18 mouse cellular contexts compared by ENCODE assay signal in the genomic region with DNA sequence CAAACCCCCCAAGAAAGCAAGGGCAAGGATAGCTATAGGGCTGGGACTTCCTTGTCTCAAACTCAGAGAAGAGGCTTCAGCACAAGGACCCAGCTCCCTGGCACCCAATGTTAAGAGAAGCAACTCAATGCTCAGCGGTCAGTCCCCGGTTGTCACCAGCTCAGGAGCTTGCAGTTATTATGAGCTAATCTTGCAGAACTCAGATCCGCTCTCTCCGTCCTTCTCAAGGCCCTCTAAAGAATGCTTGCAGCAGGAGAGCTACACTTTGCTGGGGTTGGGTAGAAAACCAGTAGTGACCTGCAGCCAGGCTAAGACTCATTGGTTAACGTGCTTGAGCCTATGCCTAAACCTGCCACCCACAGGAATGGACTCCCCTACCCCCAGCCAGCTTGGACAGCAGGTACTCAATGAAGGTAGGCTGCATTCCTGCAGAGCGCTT.
A peak's percentile ranks its signal among the peaks of the same experiment; 100 is the strongest.
DNase-seq lines count a peak whose midpoint lies in the region; ATAC-seq and TF ChIP-seq lines count a peak whose summit lies in the region.
"Had no signal": no experiment of that assay in that cellular context is flagged by ENCODE, and none has a peak within 500 bp of the region (broad histone marks: within the 10 kb centered on the region; RNA-seq: fewer than 3 reads in every experiment).

No protein-coding gene starts in this region.

- no peak for DNase-seq in forebrain, embryonic 10.5 days (ENCODE audit: extremely low spot score, low spot score)
- DNase-seq in midbrain, embryonic 10.5 days (ENCODE audit: low spot score), result no peak
- no peak for DNase-seq in midbrain, postnatal 0 days (ENCODE audit: low spot score)
- DNase-seq in lung, postnatal 0 days (ENCODE audit: low spot score), result no peak
- DNase-seq in left cerebral cortex, adult 9 months (ENCODE audit: low spot score in 2 of 2), result no peak
- DNase-seq: adrenal gland, adult 8-10 months; heart, postnatal 14 days; right cerebral cortex, postnatal 25 days; thymus, postnatal 14 days had no signal

- no peak for TF ChIP-seq CTCF in cortical plate, adult 2 months (IDR thresholded peaks at IDR 0.05; ENCODE audit: extremely low read depth, insufficient read depth, low read length)
- no peak for TF ChIP-seq CTCF in midbrain, postnatal 0 days (IDR thresholded peaks at IDR 0.05)
- no peak for TF ChIP-seq CTCF in lung, postnatal 0 days (IDR thresholded peaks at IDR 0.05)

- no peak overlapping the region for H3K4me2 ChIP-seq in forebrain, embryonic 15.5 days (replicated peaks)
- H3K4me2 ChIP-seq in midbrain, embryonic 13.5 days (replicated peaks), result no peak overlapping the region
- peak overlapping the region; percentile 33; the same call in 1 of the 2 replicates for H3K4me2 ChIP-seq in midbrain, postnatal 0 days (ENCODE audit: low read depth, low read length, poor library complexity, severe bottlenecking)
- no peak overlapping the region for H3K4me2 ChIP-seq in lung, postnatal 0 days (replicated peaks; ENCODE audit: low read depth, low read length)
- H3K4me2 ChIP-seq: embryonic facial prominence, embryonic 15.5 days; heart, embryonic 11.5 days; intestine, embryonic 15.5 days; limb, embryonic 13.5 days had no signal

- H3K27me3 ChIP-seq in forebrain, embryonic 15.5 days, result no peaks in the 10 kb centered on the region
- H3K27me3 ChIP-seq in forebrain, embryonic 10.5 days (ENCODE audit: poor library complexity, severe bottlenecking), result 0 out of 2 replicates have a peak, but pooled peaks cover 3% of the 10 kb centered on the region
- peaks cover 12% of the 10 kb centered on the region; the same call in 1 of the 2 replicates for H3K27me3 ChIP-seq in midbrain, embryonic 10.5 days (ENCODE audit: low read depth, poor library complexity, severe bottlenecking)
- no peaks in the 10 kb centered on the region for H3K27me3 ChIP-seq in midbrain, embryonic 13.5 days
- H3K27me3 ChIP-seq in midbrain, postnatal 0 days (ENCODE audit: insufficient read depth, low read length), result no peaks in the 10 kb centered on the region
- no peaks in the 10 kb centered on the region for H3K27me3 ChIP-seq in lung, postnatal 0 days (replicated peaks; ENCODE audit: insufficient read depth, low read length)
- H3K27me3 ChIP-seq: embryonic facial prominence, embryonic 15.5 days; intestine, embryonic 15.5 days; limb, embryonic 13.5 days; neural tube, embryonic 12.5 days had no signal

- TF ChIP-seq EP300 in lung, postnatal 0 days (IDR thresholded peaks at IDR 0.05), result no peak

- H3K36me3 ChIP-seq in forebrain, embryonic 15.5 days, result no peaks in the 10 kb centered on the region
- H3K36me3 ChIP-seq in forebrain, embryonic 10.5 days (replicated peaks), result no peaks in the 10 kb centered on the region
- H3K36me3 ChIP-seq in midbrain, embryonic 10.5 days, result no peaks in the 10 kb centered on the region
- no peaks in the 10 kb centered on the region for H3K36me3 ChIP-seq in midbrain, embryonic 13.5 days
- H3K36me3 ChIP-seq in midbrain, postnatal 0 days (ENCODE audit: insufficient read depth, low read length), result no peaks in the 10 kb centered on the region
- H3K36me3 ChIP-seq in lung, postnatal 0 days (ENCODE audit: insufficient read depth, low read length), result no peaks in the 10 kb centered on the region
- H3K36me3 ChIP-seq: embryonic facial prominence, embryonic 15.5 days; intestine, embryonic 15.5 days; limb, embryonic 13.5 days; neural tube, embryonic 12.5 days had no signal

- H3K4me3 ChIP-seq in forebrain, embryonic 15.5 days, result no peak overlapping the region
- H3K4me3 ChIP-seq in forebrain, embryonic 10.5 days, result no peak overlapping the region
- no peak overlapping the region for H3K4me3 ChIP-seq in midbrain, embryonic 10.5 days
- no peak overlapping the region for H3K4me3 ChIP-seq in midbrain, embryonic 13.5 days (replicated peaks)
- peak overlapping the region; percentile 82 for H3K4me3 ChIP-seq in cortical plate, adult 2 months (ENCODE audit: insufficient read depth, low read length)
- H3K4me3 ChIP-seq in midbrain, postnatal 0 days (ENCODE audit: low read depth, low read length), result 0 out of 2 replicates have a peak overlapping the region, but pooled peaks have one; percentile 5
- H3K4me3 ChIP-seq in lung, postnatal 0 days (ENCODE audit: low read depth, low read length), result no peak overlapping the region
- H3K4me3 ChIP-seq: embryonic facial prominence, embryonic 15.5 days; intestine, embryonic 15.5 days; limb, embryonic 13.5 days; neural tube, embryonic 12.5 days had no signal

- no peak for ATAC-seq in forebrain, embryonic 15.5 days (replicated peaks)
- no peak for ATAC-seq in midbrain, embryonic 13.5 days
- no peak for ATAC-seq in midbrain, postnatal 0 days (ENCODE audit: low FRiP score)
- ATAC-seq in lung, postnatal 0 days, result no peak
- ATAC-seq: intestine, embryonic 15.5 days had no signal

- H3K4me1 ChIP-seq in forebrain, embryonic 15.5 days, result peaks cover 27% of the 10 kb centered on the region
- peaks cover 36% of the 10 kb centered on the region for H3K4me1 ChIP-seq in forebrain, embryonic 10.5 days
- H3K4me1 ChIP-seq in midbrain, embryonic 10.5 days, result peaks cover 34% of the 10 kb centered on the region
- peaks cover 36% of the 10 kb centered on the region for H3K4me1 ChIP-seq in midbrain, embryonic 13.5 days (replicated peaks)
- peaks cover 7% of the 10 kb centered on the region; the same call in 1 of the 2 replicates for H3K4me1 ChIP-seq in cortical plate, adult 2 months (ENCODE audit: control insufficient read depth, insufficient read depth, low read length)
- H3K4me1 ChIP-seq in midbrain, postnatal 0 days (ENCODE audit: insufficient read depth, low read length), result peaks cover 12% of the 10 kb centered on the region; the same call in 1 of the 2 replicates
- H3K4me1 ChIP-seq in lung, postnatal 0 days (ENCODE audit: insufficient read depth, low read depth, low read length), result no peaks in the 10 kb centered on the region

- WGBS in forebrain, embryonic 15.5 days, result 57% methylated on average over 6 of the region's 6 CpGs
- WGBS in forebrain, embryonic 10.5 days, result 61% methylated on average over 6 of the region's 6 CpGs
- 53% methylated on average over 6 of the region's 6 CpGs for WGBS in midbrain, embryonic 10.5 days
- WGBS in midbrain, embryonic 13.5 days, result 58% methylated on average over 6 of the region's 6 CpGs
- 59% methylated on average over 6 of the region's 6 CpGs for WGBS in midbrain, postnatal 0 days
- WGBS in lung, postnatal 0 days, result 70% methylated on average over 6 of the region's 6 CpGs

- no peaks in the 10 kb centered on the region for H3K9me3 ChIP-seq in forebrain, embryonic 15.5 days
- no peaks in the 10 kb centered on the region for H3K9me3 ChIP-seq in forebrain, embryonic 10.5 days
- no peaks in the 10 kb centered on the region for H3K9me3 ChIP-seq in midbrain, embryonic 10.5 days (replicated peaks)
- H3K9me3 ChIP-seq in midbrain, embryonic 13.5 days, result no peaks in the 10 kb centered on the region
- no peaks in the 10 kb centered on the region for H3K9me3 ChIP-seq in midbrain, postnatal 0 days (ENCODE audit: low read length)
- H3K9me3 ChIP-seq in lung, postnatal 0 days (ENCODE audit: low read length), result no peaks in the 10 kb centered on the region
- H3K9me3 ChIP-seq: embryonic facial prominence, embryonic 15.5 days; intestine, embryonic 15.5 days; limb, embryonic 13.5 days; neural tube, embryonic 12.5 days had no signal

- H3K9ac ChIP-seq in forebrain, embryonic 15.5 days (replicated peaks), result no peak overlapping the region
- H3K9ac ChIP-seq in midbrain, embryonic 13.5 days (replicated peaks), result no peak overlapping the region
- H3K9ac ChIP-seq in midbrain, postnatal 0 days (replicated peaks; ENCODE audit: low read length, poor library complexity, severe bottlenecking), result no peak overlapping the region; the same call in 1 of the 2 replicates
- no peak overlapping the region for H3K9ac ChIP-seq in lung, postnatal 0 days (replicated peaks; ENCODE audit: low read depth)
- H3K9ac ChIP-seq: embryonic facial prominence, embryonic 15.5 days; intestine, embryonic 15.5 days; limb, embryonic 13.5 days; neural tube, embryonic 12.5 days had no signal

- TF ChIP-seq POLR2A in cortical plate, adult 2 months (IDR thresholded peaks at IDR 0.05; ENCODE audit: extremely low read depth, insufficient read depth, low read length), result no peak

- 0 out of 2 replicates have a peak overlapping the region, but pooled peaks have one; percentile 5 for H3K27ac ChIP-seq in forebrain, embryonic 15.5 days (replicated peaks)
- no peak overlapping the region; the same call in 1 of the 2 replicates for H3K27ac ChIP-seq in forebrain, embryonic 10.5 days
- peak overlapping the region; percentile 28; the same call in 1 of the 2 replicates for H3K27ac ChIP-seq in midbrain, embryonic 10.5 days (replicated peaks)
- H3K27ac ChIP-seq in midbrain, embryonic 13.5 days, result no peak overlapping the region
- H3K27ac ChIP-seq in cortical plate, adult 2 months (ENCODE audit: insufficient read depth, low read length), result peak overlapping the region; percentile 76
- H3K27ac ChIP-seq in midbrain, postnatal 0 days (ENCODE audit: low read depth, low read length), result no peak overlapping the region
- H3K27ac ChIP-seq in lung, postnatal 0 days (ENCODE audit: low read length), result no peak overlapping the region
- H3K27ac ChIP-seq: embryonic facial prominence, embryonic 15.5 days; intestine, embryonic 15.5 days; kidney, postnatal 0 days; limb, embryonic 13.5 days; neural tube, embryonic 12.5 days had no signal

Comparison
In these comparisons a context has a peak if more than half of its experiments do, and no peak if none do; other contexts are left out.
1. H3K27ac ChIP-seq: peak in forebrain, embryonic 15.5 days (single experiment), midbrain, embryonic 10.5 days (single experiment) and cortical plate, adult 2 months (single experiment); none in forebrain, embryonic 10.5 days (single experiment), midbrain, embryonic 13.5 days (single experiment), midbrain, postnatal 0 days (single experiment) and lung, postnatal 0 days (single experiment).
2. H3K4me3 ChIP-seq: peak in cortical plate, adult 2 months (single experiment) and midbrain, postnatal 0 days (single experiment); none in forebrain, embryonic 15.5 days (single experiment), forebrain, embryonic 10.5 days (single experiment), midbrain, embryonic 10.5 days (single experiment), midbrain, embryonic 13.5 days (single experiment) and lung, postnatal 0 days (single experiment).